Mouse (Mus musculus) embryonic fibroblast, embryonic 13.5 days (primary cell): ENCODE measurements around the gene Iqsec1.

ENCODE experiments used
- CTCF ChIP-seq: IDR thresholded peaks from 2 replicates; pipeline ENCODE4 v1.5.1; 2011; ENCODE audit warnings: mild to moderate bottlenecking, control low read depth, low read length, moderate library complexity, borderline replicate concordance; ENCODE audit not compliant: insufficient read depth
- POLR2A ChIP-seq: IDR thresholded peaks from 2 replicates; pipeline ENCODE4 v1.6.1; 2011; ENCODE audit warnings: low read depth, mild to moderate bottlenecking, control low read depth, low read length, moderate library complexity

DNA sequence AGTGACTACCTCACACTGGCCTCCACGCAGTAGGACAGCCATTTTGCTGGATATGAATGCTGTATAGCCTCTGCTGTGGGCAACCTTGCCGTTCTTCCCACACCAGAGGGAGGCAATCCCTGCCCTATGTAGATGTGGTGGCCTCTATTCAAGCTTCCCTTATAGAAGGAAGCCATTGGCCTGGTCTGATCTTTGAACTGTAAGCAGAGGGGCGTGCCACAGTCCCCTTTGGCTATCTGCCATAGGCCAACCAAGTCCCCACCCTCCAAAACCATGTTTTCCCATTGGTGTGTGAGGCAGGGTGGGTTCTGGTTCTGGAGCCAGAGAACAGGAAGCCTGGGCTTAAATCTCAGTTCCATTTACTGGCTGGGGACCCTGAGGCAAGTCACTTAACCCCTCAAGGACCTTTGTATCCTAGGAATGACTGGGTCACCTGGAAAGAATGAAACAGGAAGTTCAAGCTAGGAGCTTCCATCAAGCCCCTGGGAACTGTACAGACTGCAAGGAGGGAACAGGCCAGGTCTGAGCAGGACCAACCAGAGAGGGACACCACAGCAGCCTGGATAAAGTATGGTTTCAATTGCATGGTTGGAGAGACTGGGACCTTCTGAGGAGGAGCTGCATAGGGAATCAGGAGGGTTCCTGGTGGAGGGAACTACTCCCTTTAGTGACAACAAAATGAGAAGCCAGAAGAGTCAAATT lies 304.5 kb downstream of the Iqsec1 start:
- TF ChIP-seq CTCF, result no peak
- no peak for TF ChIP-seq POLR2A
